Mouse (Mus musculus) gastrocnemius, postnatal 36 days (tissue): ENCODE results near the gene Kirrel2. TPM values are rescaled to one million over a fixed set of nuclear protein-coding genes. Genes with fewer than 3 reads are reported as not detected.

Experiments
- DNase-seq, 2 experiments: peaks; one replicate each; pipeline ENCODE4 v3.0.0; 2022
- intact Hi-C: fragments of 180-260 bp; cut with DNase I; formaldehyde crosslinking; loops from one replicate; pipeline ENCODE4 v1.15.1; 2025
- total RNA-seq, 2 experiments: library from RNA; stranded (reverse); gene quantifications; 2 replicates each; pipeline ENCODE4 v1.2.3; 2021

Kirrel2 gene
- total RNA-seq, 2 experiments from 2014 or later = not detected

GRCm38 (mm10) chr7:30420673-30421072, 36.8 kb downstream of the Kirrel2 start:
- no peak for DNase-seq
- intact Hi-C loops = no loop called here

DNA sequence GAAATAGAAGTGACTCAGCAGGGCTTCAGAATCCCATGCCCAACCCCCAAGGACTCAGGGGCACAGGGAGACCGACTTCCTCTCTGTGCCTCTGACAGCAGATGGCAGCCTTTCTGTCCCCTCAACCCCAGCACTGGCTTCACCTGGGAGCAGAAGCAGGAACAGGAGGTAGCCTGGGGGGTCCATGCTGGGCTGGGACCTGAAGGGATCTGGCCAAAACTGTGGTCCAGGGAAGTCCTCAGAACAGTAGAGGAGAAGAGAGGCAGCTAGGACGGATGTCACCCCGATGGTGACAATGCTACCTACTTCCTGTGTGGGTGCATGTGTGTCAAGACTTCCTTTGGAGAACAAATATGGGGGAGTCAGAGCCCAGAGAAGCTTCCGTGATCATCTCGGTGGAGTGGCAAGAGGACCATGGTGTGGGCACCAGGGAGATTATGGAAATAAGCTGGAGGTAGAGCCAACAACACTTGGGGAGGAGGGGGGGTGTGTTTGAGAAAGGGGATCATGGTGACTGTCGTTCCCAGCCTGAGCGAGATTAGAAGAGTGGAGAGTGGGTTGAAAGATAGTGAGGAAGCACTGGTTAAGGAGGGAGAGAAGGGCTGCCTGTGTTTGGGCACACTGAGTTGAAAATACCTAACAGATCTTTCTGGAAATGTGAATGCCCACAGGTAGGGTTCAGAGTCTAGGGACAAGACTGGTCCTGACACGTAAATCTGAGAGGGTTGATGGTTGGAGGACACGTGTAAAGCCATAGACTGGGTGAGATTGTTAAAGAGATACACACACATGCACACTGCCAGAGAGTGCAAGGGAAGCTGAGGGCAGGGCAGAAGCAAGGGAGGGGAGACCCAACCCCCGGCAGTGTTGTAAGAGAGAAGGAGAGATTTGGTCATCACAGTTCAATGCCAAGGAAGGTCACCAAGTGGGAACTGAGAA, 37.7 kb downstream of the Kirrel2 start, which contains the start of gene Hcst:
Hcst (minus strand) TSS at position 294 of the 939 bp plus-strand sequence.
- DNase-seq = no peak
- intact Hi-C loops = no loop called here

DNA sequence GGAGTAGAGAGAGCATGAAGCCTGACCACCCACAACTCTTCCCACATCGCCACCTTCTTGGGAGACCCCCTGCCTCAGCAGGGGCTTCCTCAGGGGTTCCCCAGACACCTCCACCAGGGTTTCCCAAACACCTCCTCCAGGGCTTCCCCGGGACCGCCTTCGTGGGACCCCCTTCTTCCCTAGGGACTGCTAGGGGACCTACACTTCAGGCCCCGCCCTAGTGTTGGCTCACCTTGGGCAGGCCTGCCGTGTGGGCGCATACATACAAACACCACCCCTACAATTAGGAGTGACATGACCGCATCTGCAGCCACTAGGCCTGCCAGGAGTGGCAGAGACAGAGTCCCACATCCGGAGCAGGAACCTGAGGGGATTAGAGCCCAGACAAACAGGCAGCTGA, 39.6 kb downstream of the Kirrel2 start:
- intact Hi-C loops = no loop called here

DNA sequence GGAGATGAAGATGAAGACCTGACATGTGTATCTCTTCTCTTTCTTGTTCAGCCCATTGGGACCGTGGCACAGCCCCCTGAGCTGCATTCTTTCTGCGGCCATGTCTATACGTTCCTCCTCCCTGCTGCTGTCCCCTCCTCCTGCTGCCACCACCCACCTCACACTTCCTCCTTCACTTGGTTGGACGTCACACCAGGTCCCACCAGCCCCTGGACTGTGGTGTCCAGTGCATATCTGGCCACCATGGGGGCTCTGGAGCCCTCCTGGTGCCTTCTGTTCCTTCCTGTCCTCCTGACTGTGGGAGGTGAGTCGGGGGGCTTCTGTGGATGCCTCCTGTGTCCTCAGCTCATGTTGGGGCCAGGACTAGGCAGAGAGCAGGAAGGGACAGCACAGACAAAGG, 43.9 kb downstream of the Kirrel2 start, which contains the start of gene Tyrobp:
Tyrobp (plus strand) TSS at position 165 of the 400 bp plus-strand sequence.
- no peak for DNase-seq

More for the DNA sequence above, 39.6 kb downstream of the Kirrel2 start:
- DNase-seq = no peak

GRCm38 (mm10) chr7:30412735-30413147, 44.7 kb downstream of the Kirrel2 start:
- DNase-seq = no peak
- intact Hi-C loops = no loop called here

More for the DNA sequence above, 43.9 kb downstream of the Kirrel2 start, which contains the start of gene Tyrobp:
- intact Hi-C loops = no loop called here

- DNase-seq = no peak
- intact Hi-C loops = no loop called here
Observed at GRCm38 (mm10) chr7:30411023-30411422, 46.5 kb downstream of the Kirrel2 start.

DNA sequence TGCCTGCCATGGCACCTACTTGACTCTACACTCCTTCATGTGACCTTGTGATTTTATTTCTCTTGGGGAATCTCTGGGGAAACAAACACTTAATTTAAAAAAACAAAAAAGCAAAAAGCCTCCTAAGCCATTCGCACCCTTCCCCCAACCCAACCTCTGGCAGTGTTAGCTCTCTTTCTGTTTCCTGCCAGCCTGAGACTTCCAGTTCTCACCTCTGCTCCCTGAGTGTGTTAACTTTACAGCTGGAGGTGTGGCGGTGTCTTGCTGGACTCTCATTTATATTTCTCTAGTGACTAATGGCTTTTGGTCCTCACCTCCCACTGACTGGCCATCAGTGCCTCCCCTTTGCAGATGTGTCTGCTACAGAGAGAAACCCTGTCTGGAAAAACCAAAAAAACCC, 47.7 kb downstream of the Kirrel2 start:
- intact Hi-C loops = no loop called here

DNA sequence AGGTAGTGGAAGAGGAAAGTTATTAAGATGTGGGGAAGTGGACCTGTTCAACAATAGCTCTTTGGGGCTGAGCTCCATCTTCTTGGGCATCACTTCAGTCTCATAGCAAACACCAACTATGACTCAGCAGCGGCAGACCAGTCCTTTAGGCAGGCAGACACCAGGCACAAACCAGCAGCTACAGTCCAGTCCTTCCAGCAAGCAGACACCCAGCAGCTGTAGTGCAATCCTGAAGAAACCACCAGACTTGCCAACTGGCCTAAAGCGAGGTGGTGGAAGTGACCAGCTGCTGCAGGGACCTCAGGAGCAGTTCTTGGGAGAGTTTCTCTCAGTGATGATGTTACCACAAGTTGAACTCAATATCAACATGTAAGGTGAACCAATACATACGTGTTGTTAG, 48.9 kb downstream of the Kirrel2 start:
- DNase-seq = no peak
- intact Hi-C loops = no loop called here

More for the DNA sequence above, 47.7 kb downstream of the Kirrel2 start:
- DNase-seq = no peak

- intact Hi-C loops = no loop called here
- DNase-seq = no peak
Observed at GRCm38 (mm10) chr7:30402343-30402742, 55.1 kb downstream of the Kirrel2 start.

DNA sequence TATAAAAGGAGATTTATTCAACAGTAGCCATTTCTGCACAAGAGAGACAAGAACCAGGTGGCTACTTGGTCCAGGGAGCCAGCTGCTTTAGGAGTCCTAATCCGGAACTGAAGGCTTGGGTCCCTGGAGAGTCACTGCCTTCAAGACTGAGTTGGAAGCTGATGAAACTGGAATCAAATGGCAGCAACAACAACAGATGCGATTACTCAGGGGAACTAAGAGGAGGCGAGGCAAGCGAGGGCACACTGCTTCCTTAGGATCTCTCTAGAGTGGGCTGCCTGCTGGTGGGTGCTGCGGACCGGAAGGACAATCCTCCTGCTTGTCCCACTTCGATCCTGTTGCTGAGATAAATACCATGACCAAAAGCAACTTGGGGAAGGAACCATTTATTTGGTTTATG, 57.8 kb downstream of the Kirrel2 start:
- intact Hi-C loops = no loop called here
- DNase-seq = no peak

Other genes starting within 250 kb of the Kirrel2 start
- gene Polr2i, start 225.7 kb downstream of the Kirrel2 start, total RNA-seq = 10 to 100 TPM; 53.9 to 58.8 TPM
- gene Tbcb, start 225.4 kb downstream of the Kirrel2 start, total RNA-seq = 10 to 100 TPM; 29.9 to 30.0 TPM
- not detected for gene Ovol3, start 222.0 kb downstream of the Kirrel2 start, total RNA-seq
- gene Thap8, start 177.6 kb downstream of the Kirrel2 start, total RNA-seq = under 1 TPM in 1 of 2 experiments, not detected in 1; 0.25 TPM
- gene Wdr62, start 177.3 kb downstream of the Kirrel2 start, total RNA-seq = 1 to 10 TPM; 2.2 to 2.7 TPM
- gene Clip3, start 166.0 kb downstream of the Kirrel2 start, total RNA-seq = 1 to 10 TPM; 4.5 to 5.6 TPM
- 10 to 100 TPM; 18.3 to 18.4 TPM for gene Alkbh6, start 149.0 kb downstream of the Kirrel2 start, total RNA-seq
- 1 to 10 TPM in 1 of 2 experiments, not detected in 1; 1.9 TPM for gene Syne4, start 142.9 kb downstream of the Kirrel2 start, total RNA-seq
- under 1 TPM; 0.48 to 0.72 TPM for gene E130208F15Rik, start 135.9 kb downstream of the Kirrel2 start, total RNA-seq
- gene Sdhaf1, start 133.8 kb downstream of the Kirrel2 start, total RNA-seq = 1 to 10 TPM; 6.9 to 7.3 TPM
- gene Lrfn3, start 94.9 kb downstream of the Kirrel2 start, total RNA-seq = 1 to 10 TPM; 2.9 to 3.2 TPM
- 1 to 10 TPM; 2.9 to 5.7 TPM for gene Tyrobp, start 43.9 kb downstream of the Kirrel2 start, total RNA-seq
- under 1 TPM in 1 of 2 experiments, not detected in 1; 0.86 TPM for gene Hcst, start 37.8 kb downstream of the Kirrel2 start, total RNA-seq
- gene Nfkbid, start 36.0 kb downstream of the Kirrel2 start, total RNA-seq = under 1 TPM; 0.12 to 0.20 TPM
- gene Aplp1, start 12.2 kb downstream of the Kirrel2 start, total RNA-seq = 1 to 10 TPM in 1 of 2 experiments, under 1 TPM in 1; 0.62 to 1.0 TPM
- gene Nphs1, start 625 bp upstream of the Kirrel2 start, total RNA-seq = not detected
- gene Prodh2, start 35.9 kb upstream of the Kirrel2 start, total RNA-seq = not detected
- 1 to 10 TPM in 1 of 2 experiments, under 1 TPM in 1; 0.49 to 1.0 TPM for gene Arhgap33, start 77.4 kb upstream of the Kirrel2 start, total RNA-seq
- gene Hspb6, start 94.5 kb upstream of the Kirrel2 start, total RNA-seq = 1,000 to 10,000 TPM; 1,132 to 1,502 TPM
- gene Proser3, start 94.6 kb upstream of the Kirrel2 start, total RNA-seq = 1 to 10 TPM; 3.3 to 8.2 TPM
- gene Lin37, start 102.1 kb upstream of the Kirrel2 start, total RNA-seq = 10 to 100 TPM in 1 of 2 experiments, 1 to 10 TPM in 1; 9.6 to 12.4 TPM
- gene U2af1l4, start 105.6 kb upstream of the Kirrel2 start, total RNA-seq = 10 to 100 TPM; 51.8 to 52.3 TPM
- 1 to 10 TPM; 1.8 TPM for gene Gm49396, start 105.7 kb upstream of the Kirrel2 start, total RNA-seq
- gene Psenen, start 105.9 kb upstream of the Kirrel2 start, total RNA-seq = 10 to 100 TPM; 95.1 to 99.1 TPM
- gene Igflr1, start 107.7 kb upstream of the Kirrel2 start, total RNA-seq = under 1 TPM in 1 of 2 experiments, not detected in 1; 0.38 TPM
- gene Kmt2b, start 131.0 kb upstream of the Kirrel2 start, total RNA-seq = 10 to 100 TPM; 13.4 to 16.0 TPM
- not detected for gene Zbtb32, start 141.2 kb upstream of the Kirrel2 start, total RNA-seq
- not detected for gene Upk1a, start 155.2 kb upstream of the Kirrel2 start, total RNA-seq
- 1,000 to 10,000 TPM; 1,738 to 1,902 TPM for gene Cox6b1, start 168.5 kb upstream of the Kirrel2 start, total RNA-seq
- not detected for gene Etv2, start 178.2 kb upstream of the Kirrel2 start, total RNA-seq
- 10 to 100 TPM; 35.7 to 38.1 TPM for gene Rbm42, start 192.6 kb upstream of the Kirrel2 start, total RNA-seq
- 1 to 10 TPM; 2.9 to 3.2 TPM for gene Haus5, start 207.3 kb upstream of the Kirrel2 start, total RNA-seq
- 1 to 10 TPM; 2.5 to 2.7 TPM for gene Pmis2, start 213.9 kb upstream of the Kirrel2 start, total RNA-seq
- gene 2200002J24Rik, start 241.2 kb upstream of the Kirrel2 start, total RNA-seq = not detected